Mouse (Mus musculus): ENCODE measurements at regions not wholly inside any gene's neighbourhood (a gene's known extent, or its start where the extent isn't known, plus 50 kb on each side); places are given as distances from the start of the nearest gene placed in this dataset.

- no peak overlapping the region for H3K4me3 ChIP-seq (ENCODE audit: low read depth, low read length)
- 57% methylated on average over 4 of the region's 4 CpGs for WGBS
- no peaks in the 10 kb centered on the region for H3K9me3 ChIP-seq (ENCODE audit: control insufficient read depth)
- H3K27me3 ChIP-seq (replicated peaks; ENCODE audit: control insufficient read depth, insufficient read depth, low read length) = no peaks in the 10 kb centered on the region
- peak; percentile 55 for TF ChIP-seq CTCF (IDR thresholded peaks at IDR 0.05; ENCODE audit: low read depth)
- H3K36me3 ChIP-seq (ENCODE audit: control insufficient read depth, insufficient read depth) = no peaks in the 10 kb centered on the region
- no peak overlapping the region for H3K4me2 ChIP-seq (replicated peaks; ENCODE audit: low read depth)
- no peak overlapping the region for H3K9ac ChIP-seq (ENCODE audit: low read depth, low read length)
- no peaks in the 10 kb centered on the region for H3K4me1 ChIP-seq (replicated peaks; ENCODE audit: control insufficient read depth, insufficient read depth, low read length)
- H3K27ac ChIP-seq (ENCODE audit: low read depth, low read length) = no peak overlapping the region
- ATAC-seq = no peak
These were observed 343.0 kb downstream of the Mctp2 start for GRCm38 (mm10) chr7:71963456-71963855.

GRCm38 (mm10) chr7:71962851-71963250, 343.6 kb downstream of the Mctp2 start:
- WGBS = 73% methylated on average over 3 of the region's 3 CpGs
- ATAC-seq = no peak

GRCm38 (mm10) chr7:71960453-71961230, 345.8 kb downstream of the Mctp2 start:
- Histone ChIP-seq H3K9me3 (ENCODE audit: control insufficient read depth) (no peaks in the 10 kb centered on the region), H3K4me3 (ENCODE audit: low read depth, low read length) (no peak overlapping the region), H3K4me1 (replicated peaks; ENCODE audit: control insufficient read depth, insufficient read depth, low read length) (no peaks in the 10 kb centered on the region), H3K36me3 (ENCODE audit: control insufficient read depth, insufficient read depth) (no peaks in the 10 kb centered on the region), H3K9ac (ENCODE audit: low read depth, low read length) (no peak overlapping the region), H3K4me2 (replicated peaks; ENCODE audit: low read depth) (peak overlapping the region; percentile 49), H3K27ac (ENCODE audit: low read depth, low read length) (no peak overlapping the region), H3K27me3 (replicated peaks; ENCODE audit: control insufficient read depth, insufficient read depth, low read length) (no peaks in the 10 kb centered on the region)
- no peak for TF ChIP-seq CTCF (IDR thresholded peaks at IDR 0.05; ENCODE audit: low read depth)
- 5% methylated on average over 11 of the region's 11 CpGs for WGBS
- peak; percentile 60 for ATAC-seq

More at GRCm38 (mm10) chr7:71962851-71963250, 343.6 kb downstream of the Mctp2 start:
- H3K27me3 ChIP-seq (replicated peaks; ENCODE audit: control insufficient read depth, insufficient read depth, low read length) = no peaks in the 10 kb centered on the region
- H3K9ac ChIP-seq (ENCODE audit: low read depth, low read length) = no peak overlapping the region
- no peak overlapping the region for H3K27ac ChIP-seq (ENCODE audit: low read depth, low read length)
- no peak overlapping the region for H3K4me2 ChIP-seq (replicated peaks; ENCODE audit: low read depth)
- TF ChIP-seq CTCF (IDR thresholded peaks at IDR 0.05; ENCODE audit: low read depth) = no peak
- no peak overlapping the region for H3K4me3 ChIP-seq (ENCODE audit: low read depth, low read length)
- no peaks in the 10 kb centered on the region for H3K4me1 ChIP-seq (replicated peaks; ENCODE audit: control insufficient read depth, insufficient read depth, low read length)
- no peaks in the 10 kb centered on the region for H3K36me3 ChIP-seq (ENCODE audit: control insufficient read depth, insufficient read depth)
- no peaks in the 10 kb centered on the region for H3K9me3 ChIP-seq (ENCODE audit: control insufficient read depth)

GRCm38 (mm10) chr7:71946548-71946947, 359.9 kb downstream of the Mctp2 start:
- TF ChIP-seq CTCF (IDR thresholded peaks at IDR 0.05; ENCODE audit: low read depth) = no peak

GRCm38 (mm10) chr7:71943078-71944042, 363.0 kb downstream of the Mctp2 start:
- Histone ChIP-seq H3K36me3 (ENCODE audit: control insufficient read depth, insufficient read depth) (no peaks in the 10 kb centered on the region), H3K4me2 (replicated peaks; ENCODE audit: low read depth) (no peak overlapping the region), H3K4me3 (ENCODE audit: low read depth, low read length) (no peak overlapping the region), H3K4me1 (replicated peaks; ENCODE audit: control insufficient read depth, insufficient read depth, low read length) (no peaks in the 10 kb centered on the region), H3K9ac (ENCODE audit: low read depth, low read length) (no peak overlapping the region), H3K27me3 (replicated peaks; ENCODE audit: control insufficient read depth, insufficient read depth, low read length) (no peaks in the 10 kb centered on the region), H3K9me3 (ENCODE audit: control insufficient read depth) (no peaks in the 10 kb centered on the region), H3K27ac (ENCODE audit: low read depth, low read length) (no peak overlapping the region)
- 61% methylated on average over 16 of the region's 16 CpGs for WGBS
- TF ChIP-seq CTCF (IDR thresholded peaks at IDR 0.05; ENCODE audit: low read depth) = no peak
- no peak for ATAC-seq

More at GRCm38 (mm10) chr7:71946548-71946947, 359.9 kb downstream of the Mctp2 start:
- Histone ChIP-seq H3K4me1 (replicated peaks; ENCODE audit: control insufficient read depth, insufficient read depth, low read length) (no peaks in the 10 kb centered on the region), H3K27ac (ENCODE audit: low read depth, low read length) (no peak overlapping the region), H3K9me3 (ENCODE audit: control insufficient read depth) (no peaks in the 10 kb centered on the region), H3K27me3 (replicated peaks; ENCODE audit: control insufficient read depth, insufficient read depth, low read length) (no peaks in the 10 kb centered on the region), H3K36me3 (ENCODE audit: control insufficient read depth, insufficient read depth) (no peaks in the 10 kb centered on the region), H3K4me3 (ENCODE audit: low read depth, low read length) (no peak overlapping the region), H3K9ac (ENCODE audit: low read depth, low read length) (no peak overlapping the region), H3K4me2 (replicated peaks; ENCODE audit: low read depth) (no peak overlapping the region)
- WGBS = 73% methylated on average over 6 of the region's 6 CpGs
- ATAC-seq = no peak

- no peak overlapping the region for H3K4me3 ChIP-seq (ENCODE audit: low read depth, low read length)
- H3K4me2 ChIP-seq (replicated peaks; ENCODE audit: low read depth) = no peak overlapping the region
- TF ChIP-seq CTCF (IDR thresholded peaks at IDR 0.05; ENCODE audit: low read depth) = no peak
- H3K36me3 ChIP-seq (ENCODE audit: control insufficient read depth, insufficient read depth) = no peaks in the 10 kb centered on the region
- no peak for ATAC-seq
- no peaks in the 10 kb centered on the region for H3K9me3 ChIP-seq (ENCODE audit: control insufficient read depth)
- WGBS = 50% methylated on average over 3 of the region's 3 CpGs
- no peaks in the 10 kb centered on the region for H3K4me1 ChIP-seq (replicated peaks; ENCODE audit: control insufficient read depth, insufficient read depth, low read length)
- H3K27ac ChIP-seq (ENCODE audit: low read depth, low read length) = no peak overlapping the region
- H3K27me3 ChIP-seq (replicated peaks; ENCODE audit: control insufficient read depth, insufficient read depth, low read length) = no peaks in the 10 kb centered on the region
- H3K9ac ChIP-seq (ENCODE audit: low read depth, low read length) = no peak overlapping the region
These were observed 368.7 kb downstream of the Mctp2 start for GRCm38 (mm10) chr7:71937731-71938130.

Measured in intestine, postnatal 0 days (tissue).